Mouse (Mus musculus) lung, embryonic 15.5 days (tissue): ENCODE measurements around the gene Gabra3. TPM values are rescaled to one million over a fixed set of nuclear protein-coding genes. Genes with fewer than 3 reads are reported as not detected.
A peak's percentile ranks its signal among the peaks of the same experiment; 100 is the strongest.

ENCODE experiments used
- ATAC-seq: fragments of 200-750 bp; cut with Nextera tagmentation; 2 replicates; pipeline ENCODE4 v1.8.0; 2017; ENCODE audit warnings: moderate number of reproducible peaks, borderline replicate concordance; ENCODE audit not compliant: low FRiP score, low TSS enrichment; ENCODE audit errors: extremely low read depth
- H3K27ac ChIP-seq: fragments of 300-500 bp; sonication (generic); 2 replicates; pipeline ENCODE4 v1.5.1; 2015; ENCODE audit warnings: moderate library complexity, mild to moderate bottlenecking, inconsistent platforms
- H3K27me3 ChIP-seq: fragments of 300-500 bp; sonication (generic); 2 replicates; pipeline ENCODE4 v1.6.1; 2015; ENCODE audit warnings: inconsistent platforms
- H3K36me3 ChIP-seq: fragments of 300-500 bp; sonication (generic); 2 replicates; pipeline ENCODE4 v1.6.1; 2015; ENCODE audit warnings: inconsistent platforms
- H3K4me1 ChIP-seq: fragments of 300-500 bp; sonication (generic); 2 replicates; pipeline ENCODE4 v1.6.1; 2015; ENCODE audit warnings: inconsistent platforms
- H3K4me2 ChIP-seq: fragments of 300-500 bp; sonication (generic); 2 replicates; pipeline ENCODE4 v1.6.1; 2015; ENCODE audit warnings: inconsistent platforms, mild to moderate bottlenecking, moderate library complexity
- H3K4me3 ChIP-seq: fragments of 300-500 bp; sonication (generic); 2 replicates; pipeline ENCODE4 v1.5.1; 2015; ENCODE audit warnings: mild to moderate bottlenecking, inconsistent platforms
- H3K9ac ChIP-seq: fragments of 300-500 bp; sonication (generic); 2 replicates; pipeline ENCODE4 v1.6.1; 2015; ENCODE audit warnings: inconsistent platforms
- H3K9me3 ChIP-seq: fragments of 300-500 bp; sonication (generic); 2 replicates; pipeline ENCODE4 v1.6.1; 2016; ENCODE audit warnings: inconsistent platforms
- WGBS: fragments of 180-500 bp; shearing (Covaris S2); methylation state at CpG from one replicate; pipeline ENCODE4 v1.1.7; 2015; 5-methylcytosine and 5-hydroxymethylcytosine counted together
- microRNA counts: library from miRNA; unstranded; fragments of <30 nt; microRNA quantifications from one replicate; lab custom pipeline; 2016
- microRNA-seq: library from miRNA; unstranded; fragments of <30 nt; microRNA quantifications from one replicate; pipeline ENCODE4, GENCODE M21; 2016
- polyA plus RNA-seq: library from polyadenylated mRNA; unstranded; fragments of >200 nt; fragmentation: Nextera tagmentation; extraction: Ambion mirVana; gene quantifications from 2 replicates; pipeline ENCODE4 v1.2.1, GENCODE M21; 2015

The Gabra3 gene
- polyA plus RNA-seq, result 0.87 and 0.91 TPM in 2 replicates

GRCm38 (mm10) chrX:72656230-72656898, at the start of gene Gabra3:
Gene Gabra3 (minus strand): TSS chrX:72656848.
- no peaks in the 10 kb centered on the region for H3K4me1 ChIP-seq
- H3K4me2 ChIP-seq, result peak within 1 kb of the TSS; percentile 43
- peaks cover 4% of the 10 kb centered on the region; the same call in 1 of the 2 replicates for H3K27me3 ChIP-seq
- no peak within 1 kb of the TSS for H3K27ac ChIP-seq
- no peak for ATAC-seq
- 10% methylated on average over 4 of the region's 4 CpGs for WGBS
- no peak within 1 kb of the TSS for H3K4me3 ChIP-seq
- no peak within 1 kb of the TSS for H3K9ac ChIP-seq
- H3K9me3 ChIP-seq, result no peaks in the 10 kb centered on the region
- H3K36me3 ChIP-seq, result no peaks in the 10 kb centered on the region

DNA sequence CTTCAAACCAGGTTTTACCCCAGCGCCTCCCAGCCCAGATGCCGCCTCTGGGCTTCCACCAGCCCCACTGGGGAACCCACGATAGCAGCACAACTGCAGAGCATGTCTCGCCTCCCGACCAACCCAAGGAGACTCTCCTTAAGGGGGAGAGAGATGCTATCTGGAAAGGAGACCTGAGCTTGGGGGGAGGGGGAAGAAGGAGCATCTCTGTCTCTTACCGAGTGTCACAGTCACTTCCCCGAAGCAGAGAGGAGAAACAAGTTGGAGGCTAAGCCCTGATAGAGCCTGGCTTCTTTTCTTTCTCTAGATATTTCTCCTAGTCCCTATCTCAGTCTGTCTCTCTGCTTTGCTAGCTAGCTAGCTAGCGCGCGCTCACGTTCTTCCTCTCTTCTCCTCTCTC, 859 bp downstream of the Gabra3 start:
- 11% methylated on average over 6 of the region's 11 CpGs for WGBS
- no peak for ATAC-seq
- no peak overlapping the region for H3K9ac ChIP-seq
- H3K36me3 ChIP-seq, result no peaks in the 10 kb centered on the region
- H3K27me3 ChIP-seq, result peaks cover 4% of the 10 kb centered on the region; the same call in 1 of the 2 replicates
- no peaks in the 10 kb centered on the region for H3K4me1 ChIP-seq
- no peaks in the 10 kb centered on the region for H3K9me3 ChIP-seq
- H3K27ac ChIP-seq, result no peak overlapping the region
- H3K4me2 ChIP-seq, result peak overlapping the region; percentile 43
- no peak overlapping the region for H3K4me3 ChIP-seq

GRCm38 (mm10) chrX:72655381-72655780, 1.3 kb downstream of the Gabra3 start:
- Histone ChIP-seq H3K4me2 (peak overlapping the region; percentile 43), H3K4me3 (no peak overlapping the region), H3K9me3 (no peaks in the 10 kb centered on the region), H3K36me3 (no peaks in the 10 kb centered on the region), H3K4me1 (no peaks in the 10 kb centered on the region), H3K27me3 (peaks cover 4% of the 10 kb centered on the region; the same call in 1 of the 2 replicates), H3K9ac (no peak overlapping the region), H3K27ac (no peak overlapping the region)
- no peak for ATAC-seq
- 10% methylated on average over 5 of the region's 5 CpGs for WGBS

- Histone ChIP-seq H3K4me1 (no peaks in the 10 kb centered on the region), H3K9ac (no peak overlapping the region), H3K27ac (no peak overlapping the region), H3K36me3 (no peaks in the 10 kb centered on the region), H3K27me3 (peaks cover 4% of the 10 kb centered on the region; the same call in 1 of the 2 replicates), H3K9me3 (no peaks in the 10 kb centered on the region), H3K4me3 (no peak overlapping the region), H3K4me2 (no peak overlapping the region)
- ATAC-seq, result no peak
- WGBS, result 49% methylated on average over 3 of the region's 3 CpGs
These were observed 6.0 kb downstream of the Gabra3 start for GRCm38 (mm10) chrX:72650688-72651087.

- no peaks in the 10 kb centered on the region for H3K36me3 ChIP-seq
- no peaks in the 10 kb centered on the region for H3K9me3 ChIP-seq
- H3K27me3 ChIP-seq, result no peaks in the 10 kb centered on the region
- no peak overlapping the region for H3K4me2 ChIP-seq
- no peaks in the 10 kb centered on the region for H3K4me1 ChIP-seq
- no peak overlapping the region for H3K4me3 ChIP-seq
- WGBS, result 70% methylated on average over 2 of the region's 2 CpGs
- no peak for ATAC-seq
- no peak overlapping the region for H3K9ac ChIP-seq
- H3K27ac ChIP-seq, result no peak overlapping the region
These were observed 12.0 kb downstream of the Gabra3 start for GRCm38 (mm10) chrX:72644691-72645090.

GRCm38 (mm10) chrX:72497284-72497683, 159.4 kb downstream of the Gabra3 start:
- Histone ChIP-seq H3K27ac (no peak overlapping the region), H3K9ac (no peak overlapping the region), H3K4me3 (no peak overlapping the region), H3K4me1 (no peaks in the 10 kb centered on the region), H3K27me3 (no peaks in the 10 kb centered on the region), H3K36me3 (no peaks in the 10 kb centered on the region), H3K9me3 (no peaks in the 10 kb centered on the region), H3K4me2 (no peak overlapping the region)
- 78% methylated on average over 5 of the region's 5 CpGs for WGBS
- ATAC-seq, result no peak

DNA sequence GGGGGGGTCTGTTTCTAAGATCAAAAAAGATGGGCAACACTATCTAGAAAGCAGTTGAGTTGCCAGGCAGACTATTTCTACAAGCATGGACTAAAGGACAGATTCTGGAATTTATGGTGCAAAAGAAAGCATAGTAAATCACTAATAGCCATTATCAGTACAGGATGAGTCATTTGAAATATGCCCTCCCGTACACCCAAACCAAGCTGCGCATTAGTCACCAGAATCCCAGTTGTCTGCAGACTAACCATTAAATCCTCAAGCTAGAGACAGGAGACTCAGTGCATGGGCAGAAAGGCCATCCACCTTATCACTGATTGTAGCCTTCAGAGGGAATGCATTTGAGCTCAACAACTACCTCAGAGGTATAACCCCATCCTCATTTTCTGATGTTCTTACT, 166.8 kb downstream of the Gabra3 start:
- ATAC-seq, result no peak
- H3K27ac ChIP-seq, result no peak overlapping the region
- H3K9ac ChIP-seq, result no peak overlapping the region
- H3K36me3 ChIP-seq, result no peaks in the 10 kb centered on the region
- H3K27me3 ChIP-seq, result no peaks in the 10 kb centered on the region
- 77% methylated on average over 2 of the region's 2 CpGs for WGBS
- no peaks in the 10 kb centered on the region for H3K4me1 ChIP-seq
- H3K4me2 ChIP-seq, result no peak overlapping the region
- H3K4me3 ChIP-seq, result no peak overlapping the region
- H3K9me3 ChIP-seq, result no peaks in the 10 kb centered on the region

DNA sequence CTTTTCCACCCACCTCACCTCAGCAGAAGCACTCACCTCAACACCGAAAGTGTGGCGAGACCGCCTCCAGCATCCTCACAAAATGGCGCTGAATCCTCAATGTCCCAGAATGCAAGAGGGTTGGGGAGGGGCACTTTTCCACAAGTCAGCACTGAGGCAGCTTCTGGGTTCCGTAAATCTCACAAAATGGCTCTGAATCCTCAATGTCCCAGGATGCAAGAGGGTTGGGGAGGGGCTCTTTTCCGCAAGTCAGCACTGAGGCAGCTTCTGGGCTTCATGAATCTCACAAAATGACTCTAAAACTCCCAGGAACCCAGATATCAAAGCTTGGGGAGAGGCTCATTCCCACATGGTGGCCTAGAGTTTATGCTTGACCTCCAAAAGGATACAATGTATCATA, 269.9 kb downstream of the Gabra3 start, which contains the start of gene Magea10:
Gene Magea10 (minus strand): TSS at position 101 of the 400 bp plus-strand sequence.
- 86% methylated on average over 6 of the region's 6 CpGs for WGBS
- no peak within 1 kb of the TSS for H3K4me2 ChIP-seq
- ATAC-seq, result no peak

More for the DNA sequence above, 269.9 kb downstream of the Gabra3 start, which contains the start of gene Magea10:
- no peaks in the 10 kb centered on the region for H3K36me3 ChIP-seq
- no peak within 1 kb of the TSS for H3K4me3 ChIP-seq
- no peak within 1 kb of the TSS for H3K27ac ChIP-seq
- H3K9ac ChIP-seq, result no peak within 1 kb of the TSS
- H3K4me1 ChIP-seq, result no peaks in the 10 kb centered on the region
- H3K27me3 ChIP-seq, result no peaks in the 10 kb centered on the region
- no peaks in the 10 kb centered on the region for H3K9me3 ChIP-seq

MicroRNA genes within 50 kb of the gene (microRNA counts, 519-probe panel; counts per million panel counts)
- microRNA mmu-miR-105 (lab: Ali Mortazavi, UCI), result 2,720 counts per million, percentile 69 among the panel's probes with 10 or more counts
- 1,914 counts per million, percentile 14 among the panel's probes with 10 or more counts for microRNA mmu-miR-767 (lab: Ali Mortazavi, UCI)

Small RNA genes lying within 50 kb of the gene (microRNA-seq; reads per million reads assigned to microRNA genes)
- gene Mir105 (not detected), gene Mir767 (not detected)

Other genes with a start within 250 kb of the Gabra3 start
- 0.33 and 0.66 TPM in 2 replicates for gene Gabrq, start 168.3 kb upstream of the Gabra3 start, polyA plus RNA-seq